Mouse (Mus musculus) cerebellum, adult 2 months (tissue): Measurements from ENCODE around the gene Tspan9.

Source experiments
- CTCF ChIP-seq: fragments of 200-500 bp; IDR thresholded peaks from 2 replicates; pipeline ENCODE4 v1.5.1; 2011; ENCODE audit warnings: low read depth, mild to moderate bottlenecking, control low read depth, low read length, moderate library complexity, borderline replicate concordance; ENCODE audit not compliant: insufficient read depth
- POLR2A ChIP-seq: fragments of 200-500 bp; IDR thresholded peaks from 2 replicates; pipeline ENCODE4 v1.6.1; 2011; ENCODE audit warnings: low read length, control low read depth, borderline replicate concordance; ENCODE audit not compliant: insufficient read depth

- TF ChIP-seq POLR2A (no peak), CTCF (no peak)
These were observed 144.3 kb downstream of the Tspan9 start for GRCm38 (mm10) chr6:127999118-127999517.
